Mouse (Mus musculus) lung, adult 2 months (tissue): ENCODE measurements around the gene Mroh3.

Experiments
- CTCF ChIP-seq: fragments of 200-500 bp; IDR thresholded peaks from 2 replicates; pipeline ENCODE4 v1.5.1; 2011; ENCODE audit warnings: mild to moderate bottlenecking, low read length, control low read depth; ENCODE audit not compliant: insufficient read depth
- POLR2A ChIP-seq: fragments of 200-500 bp; IDR thresholded peaks from 2 replicates; pipeline ENCODE4 v1.6.1; 2011; ENCODE audit warnings: low read depth, mild to moderate bottlenecking, control low read depth, low read length, borderline replicate concordance; ENCODE audit errors: extremely low read depth

DNA sequence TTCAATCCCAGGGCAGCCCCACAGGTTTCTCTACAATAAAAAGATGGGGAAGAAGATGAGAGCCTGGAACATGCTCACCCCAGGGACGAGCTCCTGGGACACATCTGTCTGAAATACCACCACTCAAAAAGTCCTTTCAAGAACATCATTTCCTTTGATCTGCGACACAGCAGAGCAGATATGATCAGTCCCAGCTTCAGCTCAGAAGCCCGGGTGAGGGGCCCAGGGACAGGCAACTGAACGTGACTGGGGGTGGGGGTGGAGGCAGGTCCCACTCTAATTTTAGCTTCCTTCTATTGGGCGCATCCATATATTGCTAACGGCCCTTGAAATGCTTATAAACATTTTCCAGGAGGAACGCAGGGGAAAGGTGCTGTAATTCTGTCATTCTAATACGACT lies 43.0 kb upstream of the Mroh3 start:
- TF ChIP-seq POLR2A (no peak), CTCF (no peak)
